Mouse (Mus musculus): ENCODE measurements around the gene Btg4.

GRCm38 (mm10) chr9:51030147-51030546 lies 30.6 kb upstream of the Btg4 start:
- TF ChIP-seq POLR2A (IDR thresholded peaks at IDR 0.05; ENCODE audit: extremely low read depth, insufficient read depth, low read length) (no peak), CTCF (IDR thresholded peaks at IDR 0.05; ENCODE audit: extremely low read depth, insufficient read depth, low read length) (no peak)

Data from cortical plate, adult 2 months (tissue).